Mouse (Mus musculus) lung, adult 2 months (tissue): ENCODE results near the gene Pou6f1. TPM values are rescaled to one million over a fixed set of nuclear protein-coding genes. Genes with fewer than 3 reads are reported as not detected.
"Not testable (repeated sequence)": the region's sequence is repeated elsewhere in the genome, so short reads cannot be mapped to it uniquely, and the experiment has no call there.

Source experiments
- DNase-seq: peaks from one replicate; pipeline ENCODE4 v3.0.0; 2022
- H3K4me1 ChIP-seq: fragments of 200-500 bp; 2 replicates; pipeline ENCODE4 v1.6.1; 2011; ENCODE audit warnings: low read length; ENCODE audit not compliant: control insufficient read depth, insufficient read depth
- H3K4me3 ChIP-seq: fragments of 200-500 bp; replicated peaks from 2 replicates; pipeline ENCODE3; 2011; ENCODE audit warnings: low read depth, mild to moderate bottlenecking, control low read depth, low read length; ENCODE audit errors: extremely low read depth
- CTCF ChIP-seq: fragments of 200-500 bp; IDR thresholded peaks from 2 replicates; pipeline ENCODE4 v1.5.1; 2011; ENCODE audit warnings: mild to moderate bottlenecking, low read length, control low read depth; ENCODE audit not compliant: insufficient read depth
- POLR2A ChIP-seq: fragments of 200-500 bp; IDR thresholded peaks from 2 replicates; pipeline ENCODE4 v1.6.1; 2011; ENCODE audit warnings: low read depth, mild to moderate bottlenecking, control low read depth, low read length, borderline replicate concordance; ENCODE audit errors: extremely low read depth
- WGBS: fragments of 180-500 bp; shearing (Covaris S2); methylation state at CpG from one replicate; pipeline ENCODE4 v1.1.7; 2018; 5-methylcytosine and 5-hydroxymethylcytosine counted together
- polyA plus RNA-seq: library from polyadenylated mRNA; depleted of rRNA; stranded (reverse); fragments of >200 nt; gene quantifications from 2 replicates; pipeline ENCODE4 v1.2.3, GENCODE M21; 2012

The Pou6f1 gene
- polyA plus RNA-seq, 1 experiment: 40.2 TPM

DNA sequence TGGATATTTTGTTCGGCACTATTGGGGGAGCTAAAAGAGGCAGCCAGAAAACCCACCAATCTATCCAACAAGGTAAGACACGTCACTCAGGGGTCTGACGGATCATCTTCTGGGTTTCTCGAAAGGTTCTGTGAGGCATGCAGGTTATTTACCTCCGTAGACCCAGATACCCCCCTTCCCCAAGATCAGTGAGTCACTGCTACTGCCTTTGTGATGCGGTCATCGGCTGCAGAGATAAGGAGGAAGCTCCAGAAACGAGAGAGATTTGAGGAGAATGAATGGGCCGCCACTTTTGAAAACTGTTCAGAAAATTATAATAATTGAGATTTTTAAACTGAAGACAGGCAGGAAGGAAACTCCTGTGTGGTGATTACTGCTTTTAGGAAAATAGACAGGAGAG, 43.4 kb downstream of the Pou6f1 start:
- Histone ChIP-seq H3K4me1 (peaks cover 4% of the 10 kb centered on the region), H3K4me3 (no peak overlapping the region)
- TF ChIP-seq CTCF: no peak
- TF ChIP-seq POLR2A: no peak
- 71% methylated on average over 9 of the region's 9 CpGs for whole genome bisulfite sequencing
- no peak for DNase-seq

- no peak overlapping the region for H3K4me3 ChIP-seq
- WGBS: 72% methylated on average over 5 of the region's 5 CpGs
- TF ChIP-seq CTCF: no peak
- TF ChIP-seq POLR2A: no peak
- DNase-seq: no peak
- H3K4me1 ChIP-seq: peaks cover 4% of the 10 kb centered on the region
Measured at GRCm38 (mm10) chr15:100555965-100556364, 43.8 kb downstream of the Pou6f1 start.

DNA sequence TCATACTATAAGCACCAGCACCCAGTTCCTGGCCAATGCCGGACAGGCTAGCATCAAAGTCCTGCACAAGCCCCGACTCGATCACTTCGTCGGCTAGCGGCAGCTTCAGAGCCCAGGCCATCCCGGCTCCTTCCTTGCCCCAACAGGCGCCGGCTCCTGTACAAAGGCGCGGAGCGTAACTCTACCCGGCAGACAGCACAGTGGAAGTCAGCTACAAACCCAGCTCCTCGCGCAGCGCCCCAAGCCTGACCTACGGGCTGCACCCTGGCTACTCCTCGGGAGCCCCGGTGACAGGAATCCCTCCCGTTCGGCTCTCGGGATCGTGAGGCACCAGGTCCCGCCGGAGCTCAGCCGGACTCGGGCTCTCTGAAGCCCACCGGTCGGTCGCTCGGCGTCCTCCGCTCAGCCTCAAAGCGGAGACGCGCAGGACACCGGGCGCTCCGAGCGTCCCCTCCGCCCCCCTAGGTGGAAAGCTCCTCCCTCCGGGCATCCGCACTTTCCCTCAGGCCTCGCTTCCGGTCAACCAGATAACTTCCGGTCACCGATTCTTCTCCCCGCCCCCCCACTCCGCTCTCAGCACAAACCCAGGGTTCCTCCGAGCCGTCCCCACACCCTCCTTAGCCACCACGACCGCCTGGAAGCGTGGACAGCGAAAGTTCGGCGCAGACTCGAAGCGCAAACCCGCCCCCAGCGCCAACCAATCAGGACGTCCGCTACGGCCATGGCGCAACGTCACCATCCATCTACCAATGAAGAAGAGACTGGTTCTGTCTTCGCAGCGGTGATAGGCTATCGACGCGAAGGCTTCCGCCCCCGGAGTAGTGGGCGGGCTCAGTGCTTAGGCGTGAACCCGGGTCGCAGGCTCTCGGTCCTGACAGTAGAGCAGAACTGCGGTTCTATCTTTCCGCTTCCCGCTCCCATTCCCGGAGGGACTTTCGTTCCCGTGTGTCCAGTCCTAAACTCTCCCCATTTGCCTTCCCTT, 48.2 kb downstream of the Pou6f1 start, which contains the start of gene Tfcp2:
Gene Tfcp2, minus strand, starts transcription at position 683 of the 982 bp plus-strand sequence.
- Histone ChIP-seq H3K4me3 (peak within 1 kb of the TSS; percentile 75), H3K4me1 (peaks cover 4% of the 10 kb centered on the region)
- peak; percentile 99 for DNase-seq
- under 1% methylated on average over 84 of the region's 84 CpGs for WGBS
- TF ChIP-seq POLR2A: peak; percentile 98
- TF ChIP-seq CTCF: no peak

DNA sequence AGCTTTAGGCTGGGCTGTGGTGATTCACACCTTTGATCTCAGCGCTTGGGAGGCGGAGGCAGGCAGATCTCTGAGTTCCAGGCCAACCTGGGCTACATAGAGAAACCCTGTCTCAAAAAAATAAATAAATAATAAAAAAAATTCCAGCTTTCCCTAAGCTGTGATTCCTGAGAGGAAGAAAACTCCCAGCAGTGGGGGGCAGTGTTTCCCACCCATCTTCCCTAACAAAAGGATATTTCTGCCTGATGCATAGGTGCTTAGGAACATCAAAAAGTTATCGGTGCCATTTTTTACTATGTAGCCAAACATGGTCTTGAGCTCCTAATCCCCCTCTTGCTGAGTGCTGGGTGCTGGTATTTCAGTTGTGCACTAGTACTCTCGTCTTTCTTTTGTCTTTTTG, 49.5 kb downstream of the Pou6f1 start:
- 82% methylated on average over 4 of the region's 4 CpGs for WGBS
- Histone ChIP-seq H3K4me1 (peaks cover 4% of the 10 kb centered on the region), H3K4me3 (no peak overlapping the region)
- no peak for DNase-seq
- TF ChIP-seq CTCF (no peak), POLR2A (no peak)

GRCm38 (mm10) chr15:100543651-100544030, 56.1 kb downstream of the Pou6f1 start:
- not testable (repeated sequence) for H3K4me3 ChIP-seq, H3K4me1 ChIP-seq, DNase-seq
- WGBS: 94% methylated on average over 14 of the region's 14 CpGs

DNA sequence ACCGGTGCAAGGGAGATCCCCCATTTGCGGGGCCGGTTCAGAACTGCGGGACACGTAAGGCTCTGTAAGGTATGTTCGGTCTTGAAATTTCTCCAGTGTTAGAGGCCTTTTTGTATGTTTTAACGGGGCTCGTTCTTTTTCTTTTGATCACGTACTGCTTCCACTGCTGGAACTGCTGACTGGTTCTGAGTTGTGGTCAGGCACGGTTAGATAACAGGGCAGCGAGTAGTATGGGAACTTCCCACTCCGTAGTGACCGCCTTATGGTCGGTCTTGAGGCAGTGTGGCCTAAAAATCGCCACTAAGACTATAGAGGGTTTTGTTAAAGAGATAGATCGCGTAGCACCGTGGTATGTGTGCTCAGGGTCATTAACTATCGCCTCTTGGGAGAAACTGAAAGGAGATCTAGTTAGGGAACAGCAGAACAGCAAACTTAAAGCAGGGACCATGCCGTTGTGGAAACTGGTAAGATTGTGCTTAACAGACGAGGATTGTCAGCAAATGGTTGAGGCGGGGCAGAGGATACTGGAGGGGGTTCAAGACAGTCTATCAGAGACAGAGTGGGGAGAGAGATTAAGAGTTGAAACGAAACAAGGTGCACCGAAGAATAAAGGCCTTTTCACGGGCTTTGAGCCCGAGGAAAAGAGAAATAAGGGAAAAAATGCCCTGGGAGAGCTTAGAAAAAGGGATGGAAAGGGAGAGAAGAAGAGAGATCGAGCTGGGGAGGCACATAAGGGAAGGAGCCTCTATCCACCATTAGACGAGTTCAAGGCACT, 56.7 kb downstream of the Pou6f1 start:
- H3K4me3 ChIP-seq, DNase-seq, H3K4me1 ChIP-seq: not testable (repeated sequence)
- WGBS: 96% methylated on average over 28 of the region's 28 CpGs

DNA sequence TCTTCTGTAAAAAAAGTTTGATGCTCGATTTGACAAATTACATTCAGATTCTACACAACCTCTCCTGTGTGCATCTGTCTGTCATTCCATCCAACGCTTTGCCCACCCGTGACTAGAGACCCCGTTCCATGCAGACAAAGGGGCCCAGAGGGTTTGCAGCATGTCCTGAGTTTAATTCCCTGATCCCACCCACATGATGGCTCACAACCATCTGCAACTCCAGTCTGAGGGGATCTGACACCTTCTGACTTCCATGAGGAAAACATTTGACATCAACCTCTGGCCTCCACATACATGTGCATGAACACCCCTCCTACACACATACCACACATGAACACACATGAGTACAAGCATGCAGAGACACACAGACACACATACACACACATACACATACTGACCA, 58.4 kb downstream of the Pou6f1 start:
- WGBS: 81% methylated on average over 4 of the region's 4 CpGs

GRCm38 (mm10) chr15:100541001-100541400, 58.8 kb downstream of the Pou6f1 start:
- H3K4me1 ChIP-seq, H3K4me3 ChIP-seq, DNase-seq: not testable (repeated sequence)
- WGBS: 73% methylated on average over 1 of the region's 1 CpGs

More for the DNA sequence above, 58.4 kb downstream of the Pou6f1 start:
- no peak for TF ChIP-seq POLR2A
- TF ChIP-seq CTCF: no peak
- no peak for DNase-seq
- H3K4me3 ChIP-seq: no peak overlapping the region
- H3K4me1 ChIP-seq: no peaks in the 10 kb centered on the region

GRCm38 (mm10) chr15:100539411-100539810, 60.4 kb downstream of the Pou6f1 start:
- TF ChIP-seq POLR2A: no peak
- TF ChIP-seq CTCF: no peak
- H3K4me3 ChIP-seq: no peak overlapping the region
- WGBS: 91% methylated on average over 9 of the region's 9 CpGs
- DNase-seq: no peak
- no peaks in the 10 kb centered on the region for H3K4me1 ChIP-seq

GRCm38 (mm10) chr15:100537913-100538312, 61.9 kb downstream of the Pou6f1 start:
- no peak for TF ChIP-seq CTCF
- H3K4me3 ChIP-seq: no peak overlapping the region
- H3K4me1 ChIP-seq: no peaks in the 10 kb centered on the region
- no peak for DNase-seq
- WGBS: 81% methylated on average over 6 of the region's 6 CpGs
